Mouse (Mus musculus) liver, postnatal 0 days (tissue): ENCODE data around the gene Stx3.

Experiments
- CTCF ChIP-seq: sonication (generic); IDR thresholded peaks from 2 replicates; pipeline ENCODE4 v1.5.1; 2016; ENCODE audit warnings: antibody characterized with exemption, low read depth
- EP300 ChIP-seq: IDR thresholded peaks from 2 replicates; pipeline ENCODE4 v1.6.1; 2016; ENCODE audit warnings: antibody characterized with exemption, low read depth, mild to moderate bottlenecking

GRCm38 (mm10) chr19:11730278-11730677, 88.9 kb downstream of the Stx3 start:
- TF ChIP-seq CTCF (no peak), EP300 (no peak)
